22 mouse cellular contexts compared by ENCODE assay signal in the genomic region with DNA sequence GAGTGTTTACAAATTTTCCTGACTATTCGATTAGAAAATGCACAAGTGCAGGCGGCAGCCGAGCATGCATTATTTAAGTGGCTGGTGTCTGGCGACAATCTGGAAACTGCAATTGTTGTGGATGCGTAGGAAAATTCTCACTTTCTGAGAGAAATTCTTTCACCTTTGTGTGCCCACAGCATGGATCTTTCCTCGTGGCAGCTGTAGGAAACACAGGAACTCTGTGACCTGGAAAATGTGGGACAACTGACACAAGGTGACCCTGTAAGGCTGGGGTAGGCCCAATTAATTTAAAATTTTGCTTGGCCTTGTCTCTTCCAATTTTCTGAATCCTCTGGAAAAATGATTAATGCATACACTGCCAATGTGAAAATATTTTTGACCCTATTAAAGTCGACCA.
DNase-seq lines count a peak whose midpoint lies in the region; ATAC-seq lines count a peak whose summit lies in the region.
"Had no signal": no experiment of that assay in that cellular context is flagged by ENCODE, and none has a peak within 500 bp of the region (broad histone marks: within the 10 kb centered on the region; RNA-seq: fewer than 3 reads in every experiment).

No protein-coding gene starts in this region.

- H3K4me2 ChIP-seq in hindbrain, embryonic 13.5 days = no peak overlapping the region
- no peak overlapping the region for H3K4me2 ChIP-seq in forebrain, embryonic 11.5 days (ENCODE audit: low read depth, low read length, severe bottlenecking)
- no peak overlapping the region for H3K4me2 ChIP-seq in hindbrain, embryonic 16.5 days (ENCODE audit: low read length)
- H3K4me2 ChIP-seq in intestine, embryonic 16.5 days (ENCODE audit: low read depth, low read length) = no peak overlapping the region
- H3K4me2 ChIP-seq: embryonic facial prominence, embryonic 13.5 days; liver, embryonic 11.5 days; stomach, embryonic 15.5 days had no signal

- ATAC-seq in hindbrain, embryonic 13.5 days (ENCODE audit: low FRiP score) = no peak
- ATAC-seq in forebrain, embryonic 11.5 days (replicated peaks; ENCODE audit: low FRiP score) = peak; percentile 61; the same call in 1 of the 2 replicates
- 0 out of 2 replicates have a peak, but pooled peaks have one; percentile 27 for ATAC-seq in hindbrain, embryonic 16.5 days
- no peak for ATAC-seq in intestine, embryonic 16.5 days

- no peak overlapping the region for H3K4me3 ChIP-seq in hindbrain, embryonic 10.5 days
- no peak overlapping the region for H3K4me3 ChIP-seq in hindbrain, embryonic 13.5 days
- H3K4me3 ChIP-seq in forebrain, embryonic 11.5 days (ENCODE audit: low read depth, low read length) = no peak overlapping the region
- no peak overlapping the region for H3K4me3 ChIP-seq in hindbrain, embryonic 16.5 days (ENCODE audit: low read length)
- no peak overlapping the region for H3K4me3 ChIP-seq in intestine, embryonic 16.5 days (ENCODE audit: low read length)
- H3K4me3 ChIP-seq: embryonic facial prominence, embryonic 13.5 days; megakaryocyte, embryonic 14.5 days; myocyte; stomach, embryonic 15.5 days had no signal

- DNase-seq in hindbrain, embryonic 10.5 days (ENCODE audit: low spot score) = no peak
- DNase-seq in forebrain, embryonic 11.5 days (ENCODE audit: low spot score) = no peak
- peak; percentile 91 for DNase-seq in retina, postnatal 1 day
- no peak for DNase-seq in layer of hippocampus, postnatal 10 days (ENCODE audit: low spot score in 2 of 2)
- DNase-seq: adrenal gland, postnatal 25 days; gastrocnemius, postnatal 14 days; heart, adult 18-20 months; heart, postnatal 36 days; kidney, postnatal 4 days; layer of hippocampus, adult 9-11 months; lung, adult 2 months; thymus, adult 18-20 months; thymus, postnatal 4 days had no signal

- no peaks in the 10 kb centered on the region for H3K9me3 ChIP-seq in hindbrain, embryonic 10.5 days
- H3K9me3 ChIP-seq in hindbrain, embryonic 13.5 days = no peaks in the 10 kb centered on the region
- H3K9me3 ChIP-seq in forebrain, embryonic 11.5 days (ENCODE audit: control insufficient read depth, low read length) = no peaks in the 10 kb centered on the region
- no peaks in the 10 kb centered on the region for H3K9me3 ChIP-seq in hindbrain, embryonic 16.5 days (ENCODE audit: control insufficient read depth, low read length)
- H3K9me3 ChIP-seq in intestine, embryonic 16.5 days (ENCODE audit: control insufficient read depth, low read length) = no peaks in the 10 kb centered on the region
- H3K9me3 ChIP-seq: embryonic facial prominence, embryonic 13.5 days; stomach, embryonic 15.5 days had no signal

- no peaks in the 10 kb centered on the region for H3K36me3 ChIP-seq in hindbrain, embryonic 10.5 days
- no peaks in the 10 kb centered on the region for H3K36me3 ChIP-seq in hindbrain, embryonic 13.5 days
- no peaks in the 10 kb centered on the region for H3K36me3 ChIP-seq in forebrain, embryonic 11.5 days (ENCODE audit: control insufficient read depth, insufficient read depth, low read length)
- H3K36me3 ChIP-seq in hindbrain, embryonic 16.5 days (ENCODE audit: control insufficient read depth, insufficient read depth, low read length) = no peaks in the 10 kb centered on the region
- H3K36me3 ChIP-seq in intestine, embryonic 16.5 days (ENCODE audit: control insufficient read depth, insufficient read depth, low read length) = no peaks in the 10 kb centered on the region
- H3K36me3 ChIP-seq: embryonic facial prominence, embryonic 13.5 days; stomach, embryonic 15.5 days had no signal

- peaks cover 20% of the 10 kb centered on the region for H3K4me1 ChIP-seq in hindbrain, embryonic 10.5 days (replicated peaks)
- H3K4me1 ChIP-seq in hindbrain, embryonic 13.5 days (replicated peaks) = peaks cover 3% of the 10 kb centered on the region; the same call in 1 of the 2 replicates
- H3K4me1 ChIP-seq in forebrain, embryonic 11.5 days (replicated peaks; ENCODE audit: control insufficient read depth, insufficient read depth, low read length) = 0 out of 2 replicates have a peak, but pooled peaks cover 2% of the 10 kb centered on the region
- H3K4me1 ChIP-seq in hindbrain, embryonic 16.5 days (ENCODE audit: control insufficient read depth, insufficient read depth, low read depth, low read length) = no peaks in the 10 kb centered on the region
- no peaks in the 10 kb centered on the region for H3K4me1 ChIP-seq in intestine, embryonic 16.5 days (ENCODE audit: control insufficient read depth, insufficient read depth, low read length)
- H3K4me1 ChIP-seq: embryonic facial prominence, embryonic 13.5 days; megakaryocyte, embryonic 14.5 days; stomach, embryonic 15.5 days had no signal

- H3K27me3 ChIP-seq in hindbrain, embryonic 10.5 days (ENCODE audit: insufficient read depth, poor library complexity, severe bottlenecking) = no peaks in the 10 kb centered on the region
- H3K27me3 ChIP-seq in hindbrain, embryonic 13.5 days = no peaks in the 10 kb centered on the region
- H3K27me3 ChIP-seq in forebrain, embryonic 11.5 days (ENCODE audit: control insufficient read depth, insufficient read depth, low read length) = no peaks in the 10 kb centered on the region
- no peaks in the 10 kb centered on the region for H3K27me3 ChIP-seq in hindbrain, embryonic 16.5 days (replicated peaks; ENCODE audit: control insufficient read depth, insufficient read depth, low read length)
- no peaks in the 10 kb centered on the region for H3K27me3 ChIP-seq in intestine, embryonic 16.5 days (replicated peaks; ENCODE audit: control insufficient read depth, insufficient read depth, low read length)
- H3K27me3 ChIP-seq: CH12.LX; embryonic facial prominence, embryonic 13.5 days; megakaryocyte, embryonic 14.5 days; stomach, embryonic 15.5 days had no signal

- H3K9ac ChIP-seq in hindbrain, embryonic 13.5 days = no peak overlapping the region
- no peak overlapping the region for H3K9ac ChIP-seq in forebrain, embryonic 11.5 days (ENCODE audit: low read length)
- no peak overlapping the region for H3K9ac ChIP-seq in hindbrain, embryonic 16.5 days (ENCODE audit: low read depth, low read length)
- H3K9ac ChIP-seq in intestine, embryonic 16.5 days (ENCODE audit: low read depth, low read length) = no peak overlapping the region
- H3K9ac ChIP-seq: embryonic facial prominence, embryonic 13.5 days; stomach, embryonic 15.5 days had no signal

- WGBS in hindbrain, embryonic 10.5 days = 46% methylated on average over 7 of the region's 7 CpGs
- WGBS in hindbrain, embryonic 13.5 days = 25% methylated on average over 7 of the region's 7 CpGs
- 21% methylated on average over 7 of the region's 7 CpGs for WGBS in forebrain, embryonic 11.5 days
- 25% methylated on average over 7 of the region's 7 CpGs for WGBS in hindbrain, embryonic 16.5 days
- WGBS in intestine, embryonic 16.5 days = 58% methylated on average over 7 of the region's 7 CpGs

- 0 out of 2 replicates have a peak overlapping the region, but pooled peaks have one; percentile 29 for H3K27ac ChIP-seq in hindbrain, embryonic 10.5 days
- no peak overlapping the region for H3K27ac ChIP-seq in hindbrain, embryonic 13.5 days
- no peak overlapping the region for H3K27ac ChIP-seq in forebrain, embryonic 11.5 days (ENCODE audit: low read depth, low read length)
- H3K27ac ChIP-seq in hindbrain, embryonic 16.5 days (ENCODE audit: low read depth, low read length) = no peak overlapping the region
- H3K27ac ChIP-seq in intestine, embryonic 16.5 days (ENCODE audit: low read length) = no peak overlapping the region
- H3K27ac ChIP-seq: embryonic facial prominence, embryonic 13.5 days; stomach, embryonic 15.5 days had no signal

Comparison
In these comparisons a context has a peak if more than half of its experiments do, and no peak if none do; other contexts are left out.
1. ATAC-seq: peak in forebrain, embryonic 11.5 days (single experiment) and hindbrain, embryonic 16.5 days (single experiment); none in hindbrain, embryonic 13.5 days (single experiment) and intestine, embryonic 16.5 days (single experiment).